Mouse (Mus musculus): ENCODE measurements around the gene Serpine1.

- no peak for TF ChIP-seq CTCF (IDR thresholded peaks at IDR 0.05; ENCODE audit: low read depth, low read length)
- TF ChIP-seq POLR2AphosphoS5 (IDR thresholded peaks at IDR 0.05; ENCODE audit: insufficient replicate concordance, low read depth, low read length): no peak
- TF ChIP-seq GATA2 (IDR thresholded peaks at IDR 0.05; ENCODE audit: borderline replicate concordance, low read depth, low read length): no peak
- TF ChIP-seq GATA1 (IDR thresholded peaks at IDR 0.05; ENCODE audit: borderline replicate concordance, low read length): no peak
Observed at GRCm38 (mm10) chr5:137028561-137029272, 43.4 kb downstream of the Serpine1 start.
